9 mouse cellular contexts compared by ENCODE assay signal in genomic region chr8:70343696-70344095, GRCm38 (mm10). TPM values are rescaled to one million over a fixed set of nuclear protein-coding genes. Genes with fewer than 3 reads are reported as not detected.
DNase-seq lines count a peak whose midpoint lies in the region; ATAC-seq and TF ChIP-seq lines count a peak whose summit lies in the region.
"Had no signal": no experiment of that assay in that cellular context is flagged by ENCODE, and none has a peak within 500 bp of the region (broad histone marks: within the 10 kb centered on the region; RNA-seq: fewer than 3 reads in every experiment).

No protein-coding gene starts in this region.

- H3K9me3 ChIP-seq in embryonic facial prominence, embryonic 13.5 days: no peaks in the 10 kb centered on the region
- no peaks in the 10 kb centered on the region for H3K9me3 ChIP-seq in limb, embryonic 14.5 days (ENCODE audit: control insufficient read depth, low read length)
- H3K9me3 ChIP-seq: stomach, embryonic 15.5 days had no signal

- no peak overlapping the region for H3K4me2 ChIP-seq in embryonic facial prominence, embryonic 13.5 days
- no peak overlapping the region for H3K4me2 ChIP-seq in limb, embryonic 14.5 days (replicated peaks; ENCODE audit: low read depth, low read length, severe bottlenecking)
- H3K4me2 ChIP-seq: stomach, embryonic 15.5 days had no signal

- peak overlapping the region; percentile 51; the same call in 1 of the 2 replicates for H3K9ac ChIP-seq in embryonic facial prominence, embryonic 13.5 days
- H3K9ac ChIP-seq in limb, embryonic 14.5 days (ENCODE audit: low read depth, low read length, severe bottlenecking): no peak overlapping the region
- H3K9ac ChIP-seq: stomach, embryonic 15.5 days had no signal

- WGBS in embryonic facial prominence, embryonic 13.5 days: 52% methylated on average over 6 of the region's 6 CpGs
- 41% methylated on average over 6 of the region's 6 CpGs for WGBS in limb, embryonic 14.5 days

- H3K4me3 ChIP-seq in embryonic facial prominence, embryonic 13.5 days: no peak overlapping the region
- H3K4me3 ChIP-seq in limb, embryonic 14.5 days (replicated peaks; ENCODE audit: low read length): no peak overlapping the region
- H3K4me3 ChIP-seq: stomach, embryonic 15.5 days had no signal

- peaks cover 32% of the 10 kb centered on the region for H3K4me1 ChIP-seq in embryonic facial prominence, embryonic 13.5 days
- peaks cover 14% of the 10 kb centered on the region; the same call in 1 of the 2 replicates for H3K4me1 ChIP-seq in limb, embryonic 14.5 days (ENCODE audit: control insufficient read depth, insufficient read depth, low read length)

- peaks cover 71% of the 10 kb centered on the region for H3K36me3 ChIP-seq in embryonic facial prominence, embryonic 13.5 days
- peaks cover 69% of the 10 kb centered on the region for H3K36me3 ChIP-seq in limb, embryonic 14.5 days (ENCODE audit: control insufficient read depth, insufficient read depth, low read length)
- peaks cover 6% of the 10 kb centered on the region for H3K36me3 ChIP-seq in splenic B cell, adult 2 months (ENCODE audit: control insufficient read depth, insufficient read depth, low read length, poor library complexity, severe bottlenecking)

- H3K27ac ChIP-seq in embryonic facial prominence, embryonic 13.5 days: peak overlapping the region; percentile 62
- 0 out of 2 replicates have a peak overlapping the region, but pooled peaks have one; percentile 33 for H3K27ac ChIP-seq in limb, embryonic 14.5 days (replicated peaks; ENCODE audit: low read depth, low read length)
- H3K27ac ChIP-seq: stomach, embryonic 15.5 days had no signal

- no peaks in the 10 kb centered on the region for H3K27me3 ChIP-seq in embryonic facial prominence, embryonic 13.5 days
- H3K27me3 ChIP-seq in limb, embryonic 14.5 days (ENCODE audit: control insufficient read depth, insufficient read depth, low read length): no peaks in the 10 kb centered on the region
- H3K27me3 ChIP-seq in splenic B cell, adult 2 months (ENCODE audit: control insufficient read depth, insufficient read depth, low read length, poor library complexity, severe bottlenecking): no peaks in the 10 kb centered on the region
- H3K27me3 ChIP-seq: stomach, embryonic 15.5 days had no signal

- no peak for ATAC-seq in embryonic facial prominence, embryonic 13.5 days (ENCODE audit: insufficient number of reproducible peaks, insufficient read depth, low FRiP score, low TSS enrichment, low read depth)
- peak; percentile 41; the same call in 1 of the 2 replicates for ATAC-seq in limb, embryonic 14.5 days (ENCODE audit: low FRiP score, low read depth)

- no peak for TF ChIP-seq POLR2A in limb, embryonic 14.5 days (IDR thresholded peaks at IDR 0.05; ENCODE audit: borderline replicate concordance, extremely low read depth, insufficient read depth, insufficient read length)

- DNase-seq in heart, postnatal 4 days: peak; percentile 62
- no peak for DNase-seq in heart, adult 11 months
- peak; percentile 59 for DNase-seq in 416B (ENCODE audit: low read depth)
- DNase-seq in NIH3T3 (ENCODE audit: low read depth): peak; percentile 79
- DNase-seq in limb, embryonic 14.5 days (ENCODE audit: low spot score): peak; percentile 51
- DNase-seq in splenic B cell, adult 2 months (ENCODE audit: low read depth, low spot score): peak; percentile 51
- DNase-seq in ovary, adult 18-20 months (ENCODE audit: low spot score): no peak

RNA-seq across cellular contexts. Expression of gene Upf1, which starts 9.4 kb away (rescaled TPM):
- 10 to 100 TPM; 44.1 to 45.9 TPM for total RNA-seq in heart, postnatal 4 days (2021)
- polyA plus RNA-seq in embryonic facial prominence, embryonic 13.5 days (2015; fragmentation: Nextera tagmentation; extraction: Ambion mirVana): 20.3 and 22.1 TPM in 2 replicates
- polyA plus RNA-seq in limb, embryonic 14.5 days (2012; rRNA removed): 39.0 and 47.6 TPM in 2 replicates
- 22.3 and 25.5 TPM in 2 replicates for polyA plus RNA-seq in limb, embryonic 14.5 days (2014; fragmentation: Nextera tagmentation; extraction: Ambion mirVana)

RNA-seq across cellular contexts. Expression of gene Gdf1, which starts 14.1 kb away (rescaled TPM):
- under 1 TPM in 1 of 2 experiments, not detected in 1; 0.60 TPM for total RNA-seq in heart, postnatal 4 days (2021)
- 2.2 and 4.2 TPM in 2 replicates for polyA plus RNA-seq in embryonic facial prominence, embryonic 13.5 days (2015; fragmentation: Nextera tagmentation; extraction: Ambion mirVana)
- 5.4 and 5.7 TPM in 2 replicates for polyA plus RNA-seq in limb, embryonic 14.5 days (2012; rRNA removed)
- polyA plus RNA-seq in limb, embryonic 14.5 days (2014; fragmentation: Nextera tagmentation; extraction: Ambion mirVana): 1.2 TPM in 2 replicates

RNA-seq across cellular contexts. Expression of gene Cers1, which starts 28.1 kb away (rescaled TPM):
- total RNA-seq in heart, postnatal 4 days (2021): under 1 TPM; 0.43 to 0.56 TPM
- polyA plus RNA-seq in embryonic facial prominence, embryonic 13.5 days (2015; fragmentation: Nextera tagmentation; extraction: Ambion mirVana): 9.3 and 9.4 TPM in 2 replicates
- 12.4 and 22.0 TPM in 2 replicates for polyA plus RNA-seq in limb, embryonic 14.5 days (2012; rRNA removed)
- polyA plus RNA-seq in limb, embryonic 14.5 days (2014; fragmentation: Nextera tagmentation; extraction: Ambion mirVana): 12.0 and 12.9 TPM in 2 replicates

RNA-seq across cellular contexts. Expression of gene Comp, which starts 29.7 kb away (rescaled TPM):
- 1 to 10 TPM; 2.5 to 2.6 TPM for total RNA-seq in heart, postnatal 4 days (2021)
- 0.59 and 0.81 TPM in 2 replicates for polyA plus RNA-seq in embryonic facial prominence, embryonic 13.5 days (2015; fragmentation: Nextera tagmentation; extraction: Ambion mirVana)
- 136 and 173 TPM in 2 replicates for polyA plus RNA-seq in limb, embryonic 14.5 days (2012; rRNA removed)
- 36.7 and 46.3 TPM in 2 replicates for polyA plus RNA-seq in limb, embryonic 14.5 days (2014; fragmentation: Nextera tagmentation; extraction: Ambion mirVana)

RNA-seq across cellular contexts. Expression of gene Cope, which starts 41.4 kb away (rescaled TPM):
- 100 to 1,000 TPM; 176 to 179 TPM for total RNA-seq in heart, postnatal 4 days (2021)
- polyA plus RNA-seq in embryonic facial prominence, embryonic 13.5 days (2015; fragmentation: Nextera tagmentation; extraction: Ambion mirVana): 315 and 327 TPM in 2 replicates
- polyA plus RNA-seq in limb, embryonic 14.5 days (2012; rRNA removed): 379 and 443 TPM in 2 replicates
- 340 and 371 TPM in 2 replicates for polyA plus RNA-seq in limb, embryonic 14.5 days (2014; fragmentation: Nextera tagmentation; extraction: Ambion mirVana)

Comparison
In these comparisons a context has a peak if more than half of its experiments do, and no peak if none do; other contexts are left out.
1. DNase-seq: peak in heart, postnatal 4 days (single experiment), 416B (single experiment), NIH3T3 (single experiment), limb, embryonic 14.5 days (single experiment) and splenic B cell, adult 2 months (single experiment); none in heart, adult 11 months (single experiment) and ovary, adult 18-20 months (single experiment).